Mouse (Mus musculus): ENCODE data around the gene C2cd3. TPM values are rescaled to one million over a fixed set of nuclear protein-coding genes. Genes with fewer than 3 reads are reported as not detected.

C2cd3 gene
- polyA plus RNA-seq, 1 experiment, result 28.9 TPM

DNA sequence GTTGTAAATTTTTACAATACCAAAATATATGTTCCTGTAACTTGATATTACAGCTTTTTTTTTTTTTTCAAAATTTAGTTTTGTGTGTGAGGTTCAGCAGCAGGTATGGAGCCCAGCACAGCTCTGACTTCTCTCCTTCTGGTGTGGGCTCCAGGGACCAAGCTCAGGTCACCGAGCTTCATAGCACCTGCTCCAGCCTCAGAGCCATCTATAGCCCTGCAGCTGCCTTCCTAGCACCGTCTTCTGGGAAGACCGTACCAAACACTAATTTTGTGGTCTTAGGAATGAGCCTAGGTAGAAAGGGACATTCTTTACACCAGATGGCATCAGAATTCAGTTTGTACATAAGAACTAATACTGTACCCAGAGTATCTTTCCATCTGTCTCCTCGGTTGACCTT, 36.7 kb downstream of the C2cd3 start:
- Histone ChIP-seq H3K4me1 (ENCODE audit: control insufficient read depth, insufficient read depth, low read length) (no peaks in the 10 kb centered on the region), H3K27me3 (ENCODE audit: control insufficient read depth, insufficient read depth, low read length, poor library complexity, severe bottlenecking) (no peaks in the 10 kb centered on the region), H3K9me3 (replicated peaks; ENCODE audit: control insufficient read depth, insufficient read depth, low read length, poor library complexity, severe bottlenecking) (no peaks in the 10 kb centered on the region), H3K9ac (ENCODE audit: low read depth, poor library complexity, severe bottlenecking) (no peak overlapping the region), H3K36me3 (ENCODE audit: control insufficient read depth, insufficient read depth, low read length, poor library complexity, severe bottlenecking) (peaks cover 10% of the 10 kb centered on the region; the same call in 1 of the 2 replicates), H3K27ac (ENCODE audit: insufficient read depth, low read length) (no peak overlapping the region), H3K4me3 (ENCODE audit: low read depth, low read length) (no peak overlapping the region)
- TF ChIP-seq POLR2A (IDR thresholded peaks at IDR 0.05; ENCODE audit: insufficient read depth, low read length) (no peak), EP300 (IDR thresholded peaks at IDR 0.05; ENCODE audit: insufficient read depth, low read depth, low read length) (no peak), CTCF (IDR thresholded peaks at IDR 0.05; ENCODE audit: low read depth, low read length) (no peak)

DNA sequence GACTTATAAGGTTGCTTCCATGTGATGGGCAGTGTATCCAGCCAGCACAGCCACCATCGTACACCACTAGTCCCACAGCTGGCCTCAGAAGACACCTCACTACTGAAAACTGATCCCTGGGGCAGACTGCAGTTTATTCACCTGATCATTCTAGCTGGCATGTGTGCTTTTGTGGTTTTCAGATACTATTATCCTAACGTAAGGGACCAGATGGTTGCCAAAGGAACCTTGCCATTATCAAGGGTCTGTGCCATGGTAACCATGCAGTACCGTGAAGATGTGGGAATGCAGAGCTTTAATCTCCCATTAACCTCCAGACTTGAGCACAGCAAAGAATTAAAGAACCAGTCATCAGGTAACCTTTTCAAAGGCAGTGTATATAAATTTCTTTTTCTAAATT, 53.8 kb downstream of the C2cd3 start:
- no peaks in the 10 kb centered on the region for H3K4me1 ChIP-seq (ENCODE audit: control insufficient read depth, insufficient read depth, low read length)
- H3K4me3 ChIP-seq (ENCODE audit: low read depth, low read length), result no peak overlapping the region
- no peak overlapping the region for H3K9ac ChIP-seq (ENCODE audit: low read depth, poor library complexity, severe bottlenecking)
- no peak for TF ChIP-seq POLR2A (IDR thresholded peaks at IDR 0.05; ENCODE audit: insufficient read depth, low read length)
- H3K9me3 ChIP-seq (replicated peaks; ENCODE audit: control insufficient read depth, insufficient read depth, low read length, poor library complexity, severe bottlenecking), result no peaks in the 10 kb centered on the region
- H3K27ac ChIP-seq (ENCODE audit: insufficient read depth, low read length), result no peak overlapping the region
- peaks cover 6% of the 10 kb centered on the region for H3K36me3 ChIP-seq (ENCODE audit: control insufficient read depth, insufficient read depth, low read length, poor library complexity, severe bottlenecking)
- H3K27me3 ChIP-seq (ENCODE audit: control insufficient read depth, insufficient read depth, low read length, poor library complexity, severe bottlenecking), result no peaks in the 10 kb centered on the region

DNA sequence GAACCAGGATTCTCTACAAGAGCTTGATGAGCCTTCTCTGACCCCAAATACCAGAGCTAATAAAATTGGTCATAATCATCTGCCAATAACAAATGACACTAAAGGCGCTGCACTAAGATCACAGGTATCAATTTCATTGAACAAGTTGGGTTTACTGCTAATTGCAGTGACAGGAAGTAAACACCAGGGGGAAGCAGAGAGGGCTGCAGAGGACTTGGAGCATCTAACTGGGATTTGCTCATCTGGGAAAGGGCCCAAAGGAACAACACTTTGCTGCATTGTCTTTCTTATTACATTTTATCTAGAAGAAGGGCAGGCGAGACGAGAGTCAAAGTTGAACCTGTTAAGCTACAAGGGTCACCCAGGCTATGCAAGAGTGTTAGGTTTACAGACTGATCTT, 57.1 kb downstream of the C2cd3 start:
- no peak overlapping the region for H3K27ac ChIP-seq (ENCODE audit: insufficient read depth, low read length)
- H3K36me3 ChIP-seq (ENCODE audit: control insufficient read depth, insufficient read depth, low read length, poor library complexity, severe bottlenecking), result peaks cover 9% of the 10 kb centered on the region
- no peak overlapping the region for H3K4me3 ChIP-seq (ENCODE audit: low read depth, low read length)
- no peak overlapping the region for H3K9ac ChIP-seq (ENCODE audit: low read depth, poor library complexity, severe bottlenecking)
- no peaks in the 10 kb centered on the region for H3K4me1 ChIP-seq (ENCODE audit: control insufficient read depth, insufficient read depth, low read length)
- H3K9me3 ChIP-seq (replicated peaks; ENCODE audit: control insufficient read depth, insufficient read depth, low read length, poor library complexity, severe bottlenecking), result no peaks in the 10 kb centered on the region
- TF ChIP-seq CTCF (IDR thresholded peaks at IDR 0.05; ENCODE audit: low read depth, low read length) (peak; percentile 47), EP300 (IDR thresholded peaks at IDR 0.05; ENCODE audit: insufficient read depth, low read depth, low read length) (no peak)
- H3K27me3 ChIP-seq (ENCODE audit: control insufficient read depth, insufficient read depth, low read length, poor library complexity, severe bottlenecking), result no peaks in the 10 kb centered on the region

DNA sequence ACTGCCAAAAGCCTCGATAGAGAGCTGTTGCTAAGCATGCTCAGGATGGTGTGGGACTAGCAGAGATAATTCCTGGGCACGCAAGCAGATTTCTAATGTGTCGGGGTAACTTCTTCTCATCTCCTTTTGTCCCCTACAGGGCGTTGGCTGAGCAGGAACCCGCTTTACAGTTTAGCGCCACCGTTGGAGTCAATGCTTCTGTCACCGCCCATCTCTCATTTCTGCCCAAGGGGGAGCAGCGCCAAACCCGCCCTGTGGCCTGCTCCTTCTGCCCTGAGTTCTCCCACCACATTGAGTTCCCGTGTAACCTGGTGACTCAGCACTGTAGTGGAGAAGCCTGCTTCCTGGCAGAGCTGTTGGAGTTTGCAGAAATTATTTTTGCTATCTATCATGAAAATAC, 57.9 kb downstream of the C2cd3 start:
- TF ChIP-seq POLR2A (IDR thresholded peaks at IDR 0.05; ENCODE audit: insufficient read depth, low read length) (no peak), EP300 (IDR thresholded peaks at IDR 0.05; ENCODE audit: insufficient read depth, low read depth, low read length) (no peak), CTCF (IDR thresholded peaks at IDR 0.05; ENCODE audit: low read depth, low read length) (no peak)
- peaks cover 9% of the 10 kb centered on the region for H3K36me3 ChIP-seq (ENCODE audit: control insufficient read depth, insufficient read depth, low read length, poor library complexity, severe bottlenecking)
- no peaks in the 10 kb centered on the region for H3K4me1 ChIP-seq (ENCODE audit: control insufficient read depth, insufficient read depth, low read length)
- H3K9me3 ChIP-seq (replicated peaks; ENCODE audit: control insufficient read depth, insufficient read depth, low read length, poor library complexity, severe bottlenecking), result no peaks in the 10 kb centered on the region
- H3K9ac ChIP-seq (ENCODE audit: low read depth, poor library complexity, severe bottlenecking), result no peak overlapping the region
- H3K27ac ChIP-seq (ENCODE audit: insufficient read depth, low read length), result no peak overlapping the region
- no peak overlapping the region for H3K4me3 ChIP-seq (ENCODE audit: low read depth, low read length)
- no peaks in the 10 kb centered on the region for H3K27me3 ChIP-seq (ENCODE audit: control insufficient read depth, insufficient read depth, low read length, poor library complexity, severe bottlenecking)

DNA sequence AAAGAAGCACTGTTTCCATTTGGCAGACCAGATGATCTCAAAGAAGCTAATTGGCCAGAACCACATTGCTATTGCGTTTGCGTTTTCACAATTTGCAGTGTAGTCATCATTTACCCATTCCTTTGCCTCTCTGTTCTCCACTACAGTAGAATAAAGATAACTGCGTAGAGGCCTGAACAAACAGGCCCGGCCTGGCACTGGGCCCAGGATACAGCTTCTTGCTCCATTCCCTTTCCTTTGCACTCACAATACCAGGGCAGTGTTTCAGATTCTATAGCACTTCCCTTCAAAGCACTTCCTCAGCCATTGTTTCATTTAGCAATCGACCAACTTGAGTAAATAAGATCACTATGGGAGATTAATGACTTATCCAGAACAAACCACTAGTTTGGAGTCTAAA, 59.1 kb downstream of the C2cd3 start:
- no peaks in the 10 kb centered on the region for H3K27me3 ChIP-seq (ENCODE audit: control insufficient read depth, insufficient read depth, low read length, poor library complexity, severe bottlenecking)
- H3K27ac ChIP-seq (ENCODE audit: insufficient read depth, low read length), result no peak overlapping the region
- H3K36me3 ChIP-seq (ENCODE audit: control insufficient read depth, insufficient read depth, low read length, poor library complexity, severe bottlenecking), result peaks cover 9% of the 10 kb centered on the region
- H3K9ac ChIP-seq (ENCODE audit: low read depth, poor library complexity, severe bottlenecking), result no peak overlapping the region
- H3K4me1 ChIP-seq (ENCODE audit: control insufficient read depth, insufficient read depth, low read length), result no peaks in the 10 kb centered on the region
- H3K4me3 ChIP-seq (ENCODE audit: low read depth, low read length), result no peak overlapping the region
- TF ChIP-seq EP300 (IDR thresholded peaks at IDR 0.05; ENCODE audit: insufficient read depth, low read depth, low read length), result no peak
- no peak for TF ChIP-seq CTCF (IDR thresholded peaks at IDR 0.05; ENCODE audit: low read depth, low read length)
- TF ChIP-seq POLR2A (IDR thresholded peaks at IDR 0.05; ENCODE audit: insufficient read depth, low read length), result no peak
- H3K9me3 ChIP-seq (replicated peaks; ENCODE audit: control insufficient read depth, insufficient read depth, low read length, poor library complexity, severe bottlenecking), result no peaks in the 10 kb centered on the region

DNA sequence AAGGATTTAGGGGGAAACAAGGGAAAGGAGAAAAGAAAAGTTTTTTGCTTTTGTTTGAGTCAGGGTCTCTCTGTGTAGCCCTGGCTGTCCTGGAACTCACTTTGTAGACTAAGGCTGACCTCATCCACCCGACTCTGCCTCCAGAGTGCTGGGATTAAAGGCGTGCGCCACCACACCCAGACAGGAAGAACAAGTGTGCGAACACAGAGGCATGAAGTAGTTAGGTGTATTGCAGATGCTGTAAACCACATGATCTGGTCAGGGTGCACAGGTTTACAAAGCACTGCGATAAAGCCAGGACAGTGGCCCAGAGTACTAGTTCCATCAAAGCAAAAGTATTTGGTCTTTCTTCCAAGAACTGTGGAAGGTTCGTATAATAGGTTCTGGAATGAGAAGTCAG, 61.3 kb downstream of the C2cd3 start:
- Histone ChIP-seq H3K9ac (ENCODE audit: low read depth, poor library complexity, severe bottlenecking) (no peak overlapping the region), H3K36me3 (ENCODE audit: control insufficient read depth, insufficient read depth, low read length, poor library complexity, severe bottlenecking) (peaks cover 11% of the 10 kb centered on the region), H3K27ac (ENCODE audit: insufficient read depth, low read length) (no peak overlapping the region), H3K9me3 (replicated peaks; ENCODE audit: control insufficient read depth, insufficient read depth, low read length, poor library complexity, severe bottlenecking) (no peaks in the 10 kb centered on the region), H3K4me1 (ENCODE audit: control insufficient read depth, insufficient read depth, low read length) (no peaks in the 10 kb centered on the region), H3K4me3 (ENCODE audit: low read depth, low read length) (no peak overlapping the region), H3K27me3 (ENCODE audit: control insufficient read depth, insufficient read depth, low read length, poor library complexity, severe bottlenecking) (no peaks in the 10 kb centered on the region)
- no peak for TF ChIP-seq POLR2A (IDR thresholded peaks at IDR 0.05; ENCODE audit: insufficient read depth, low read length)
- no peak for TF ChIP-seq CTCF (IDR thresholded peaks at IDR 0.05; ENCODE audit: low read depth, low read length)
- TF ChIP-seq EP300 (IDR thresholded peaks at IDR 0.05; ENCODE audit: insufficient read depth, low read depth, low read length), result no peak
